Mouse (Mus musculus) intestine, postnatal 0 days (tissue): ENCODE results near the gene Cyp2s1. TPM values are rescaled to one million over a fixed set of nuclear protein-coding genes. Genes with fewer than 3 reads are reported as not detected.

Experiments used
- ATAC-seq: fragments of 200-750 bp; cut with Nextera tagmentation; 2 replicates; pipeline ENCODE4 v1.8.0; 2017; ENCODE audit warnings: mild to moderate bottlenecking, moderate TSS enrichment, moderate library complexity
- H3K27ac ChIP-seq: fragments of 300-500 bp; sonication (generic); 2 replicates; pipeline ENCODE4 v1.5.1; 2014; ENCODE audit warnings: mild to moderate bottlenecking, low read depth, low read length, moderate library complexity
- H3K27me3 ChIP-seq: fragments of 300-500 bp; sonication (generic); replicated peaks from 2 replicates; pipeline ENCODE4 v1.6.1; 2014; ENCODE audit warnings: low read length, mixed read lengths; ENCODE audit not compliant: control insufficient read depth, insufficient read depth
- H3K36me3 ChIP-seq: fragments of 300-500 bp; sonication (generic); 2 replicates; pipeline ENCODE4 v1.6.1; 2014; ENCODE audit warnings: mild to moderate bottlenecking, moderate library complexity; ENCODE audit not compliant: control insufficient read depth, insufficient read depth
- H3K4me1 ChIP-seq: fragments of 300-500 bp; sonication (generic); replicated peaks from 2 replicates; pipeline ENCODE4 v1.6.1; 2014; ENCODE audit warnings: antibody characterized with exemption, low read length, mixed read lengths; ENCODE audit not compliant: control insufficient read depth, insufficient read depth
- H3K4me2 ChIP-seq: fragments of 300-500 bp; sonication (generic); replicated peaks from 2 replicates; pipeline ENCODE4 v1.6.1; 2014; ENCODE audit warnings: low read depth, mild to moderate bottlenecking, moderate library complexity
- H3K4me3 ChIP-seq: fragments of 300-500 bp; sonication (generic); 2 replicates; pipeline ENCODE4 v1.5.1; 2014; ENCODE audit warnings: low read depth, low read length
- H3K9ac ChIP-seq: fragments of 300-500 bp; sonication (generic); 2 replicates; pipeline ENCODE4 v1.6.1; 2014; ENCODE audit warnings: mild to moderate bottlenecking, low read depth, low read length
- H3K9me3 ChIP-seq: fragments of 300-500 bp; sonication (generic); 2 replicates; pipeline ENCODE4 v1.6.1; 2016; ENCODE audit warnings: mixed run types; ENCODE audit not compliant: control insufficient read depth
- CTCF ChIP-seq: sonication (generic); IDR thresholded peaks from 2 replicates; pipeline ENCODE4 v1.5.1; 2016; ENCODE audit warnings: low read depth, mild to moderate bottlenecking, control low read depth, antibody characterized with exemption, moderate library complexity
- WGBS: fragments of 180-500 bp; shearing (Covaris S2); extraction: QIAGEN DNeasy Blood & Tissue Kit; methylation state at CpG from one replicate; pipeline ENCODE4 v1.1.7; 2014; 5-methylcytosine and 5-hydroxymethylcytosine counted together
- polyA plus RNA-seq: library from polyadenylated mRNA; unstranded; fragments of >200 nt; fragmentation: Nextera tagmentation; extraction: Ambion mirVana; gene quantifications from 2 replicates; pipeline ENCODE4 v1.2.1, GENCODE M21; 2015

Cyp2s1 gene
- polyA plus RNA-seq, 1 experiment from 2014 or later, result 9.7 TPM

DNA sequence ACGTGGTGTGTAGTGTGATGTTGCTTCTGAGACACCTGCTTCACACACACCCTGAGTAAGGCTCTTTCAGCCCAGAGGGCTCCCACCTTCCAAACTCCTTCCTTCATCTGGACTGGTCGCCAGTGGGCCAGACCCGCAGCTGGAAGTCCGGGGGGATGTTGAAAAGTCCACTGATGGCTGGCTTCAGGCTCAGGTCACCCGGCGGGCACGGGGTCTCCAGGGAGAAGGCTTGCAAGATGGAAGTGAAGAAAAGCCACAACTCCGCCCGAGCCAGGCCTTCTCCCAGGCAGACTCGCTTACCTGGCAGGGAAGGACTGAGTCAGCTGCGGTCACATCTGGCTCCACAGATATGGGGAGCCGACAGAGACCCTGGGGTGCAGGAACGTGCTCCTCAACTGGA is 13.3 kb downstream of the Cyp2s1 start:
- TF ChIP-seq CTCF, result no peak

GRCm38 (mm10) chr7:25802241-25803125 is 14.2 kb downstream of the Cyp2s1 start:
- WGBS, result 26% methylated on average over 24 of the region's 24 CpGs

More for the DNA sequence above, 13.3 kb downstream of the Cyp2s1 start:
- Histone ChIP-seq H3K9ac (no peak overlapping the region), H3K27ac (no peak overlapping the region), H3K27me3 (no peaks in the 10 kb centered on the region), H3K4me3 (no peak overlapping the region), H3K4me1 (no peaks in the 10 kb centered on the region; the same call in 1 of the 2 replicates), H3K9me3 (no peaks in the 10 kb centered on the region), H3K4me2 (no peak overlapping the region), H3K36me3 (peaks cover 22% of the 10 kb centered on the region; the same call in 1 of the 2 replicates)
- no peak for ATAC-seq
- 87% methylated on average over 13 of the region's 13 CpGs for WGBS

GRCm38 (mm10) chr7:25801031-25801430 is 15.7 kb downstream of the Cyp2s1 start:
- peaks cover 9% of the 10 kb centered on the region; the same call in 1 of the 2 replicates for H3K36me3 ChIP-seq
- WGBS, result 87% methylated on average over 6 of the region's 6 CpGs
- no peak overlapping the region for H3K9ac ChIP-seq
- ATAC-seq, result no peak
- no peak overlapping the region for H3K4me3 ChIP-seq
- no peaks in the 10 kb centered on the region for H3K27me3 ChIP-seq
- no peak for TF ChIP-seq CTCF
- H3K27ac ChIP-seq, result no peak overlapping the region
- H3K9me3 ChIP-seq, result no peaks in the 10 kb centered on the region
- H3K4me1 ChIP-seq, result no peaks in the 10 kb centered on the region; the same call in 1 of the 2 replicates
- H3K4me2 ChIP-seq, result no peak overlapping the region

More at GRCm38 (mm10) chr7:25802241-25803125, 14.2 kb downstream of the Cyp2s1 start:
- H3K4me1 ChIP-seq, result no peaks in the 10 kb centered on the region; the same call in 1 of the 2 replicates
- 0 out of 2 replicates have a peak overlapping the region, but pooled peaks have one; percentile 22 for H3K9ac ChIP-seq
- H3K27me3 ChIP-seq, result no peaks in the 10 kb centered on the region
- H3K4me3 ChIP-seq, result no peak overlapping the region
- peak; percentile 18; the same call in 1 of the 2 replicates for ATAC-seq
- 0 out of 2 replicates have a peak, but pooled peaks have one; percentile 3 for TF ChIP-seq CTCF
- H3K36me3 ChIP-seq, result peaks cover 17% of the 10 kb centered on the region; the same call in 1 of the 2 replicates
- H3K27ac ChIP-seq, result peak overlapping the region; percentile 60
- peak overlapping the region; percentile 30 for H3K4me2 ChIP-seq
- H3K9me3 ChIP-seq, result no peaks in the 10 kb centered on the region

GRCm38 (mm10) chr7:25799369-25799768 is 17.3 kb downstream of the Cyp2s1 start:
- Histone ChIP-seq H3K27ac (no peak overlapping the region; the same call in 1 of the 2 replicates), H3K9ac (no peak overlapping the region), H3K4me2 (no peak overlapping the region), H3K27me3 (no peaks in the 10 kb centered on the region), H3K36me3 (peaks cover 6% of the 10 kb centered on the region; the same call in 1 of the 2 replicates), H3K9me3 (no peaks in the 10 kb centered on the region), H3K4me3 (no peak overlapping the region), H3K4me1 (no peaks in the 10 kb centered on the region; the same call in 1 of the 2 replicates)
- no peak for TF ChIP-seq CTCF
- peak; percentile 60 for ATAC-seq
- WGBS, result 42% methylated on average over 1 of the region's 1 CpGs

DNA sequence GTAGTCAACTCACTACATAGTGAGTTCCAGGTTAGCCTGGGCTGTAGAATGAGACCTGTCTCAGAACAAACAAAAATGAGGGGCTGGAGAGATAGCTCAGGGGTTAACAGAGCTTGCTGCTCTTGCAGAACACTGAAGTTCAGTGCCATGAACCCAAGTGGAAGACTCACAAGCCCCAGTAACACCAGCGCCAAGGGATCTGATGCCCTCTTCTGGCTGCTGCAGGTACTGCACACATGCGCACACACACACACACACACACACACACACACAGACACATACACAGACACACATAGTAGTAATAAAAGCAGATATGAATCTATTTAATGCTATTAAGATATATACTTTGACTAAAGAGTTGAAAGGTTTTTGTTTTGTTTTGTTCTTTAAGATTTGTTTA is 18.2 kb downstream of the Cyp2s1 start:
- Histone ChIP-seq H3K36me3 (peaks cover 6% of the 10 kb centered on the region; the same call in 1 of the 2 replicates), H3K4me2 (no peak overlapping the region), H3K9me3 (no peaks in the 10 kb centered on the region), H3K4me3 (no peak overlapping the region), H3K4me1 (no peaks in the 10 kb centered on the region; the same call in 1 of the 2 replicates), H3K27me3 (no peaks in the 10 kb centered on the region), H3K9ac (no peak overlapping the region), H3K27ac (no peak overlapping the region)
- WGBS, result 80% methylated on average over 2 of the region's 2 CpGs
- no peak for ATAC-seq
- TF ChIP-seq CTCF, result peak; percentile 60

DNA sequence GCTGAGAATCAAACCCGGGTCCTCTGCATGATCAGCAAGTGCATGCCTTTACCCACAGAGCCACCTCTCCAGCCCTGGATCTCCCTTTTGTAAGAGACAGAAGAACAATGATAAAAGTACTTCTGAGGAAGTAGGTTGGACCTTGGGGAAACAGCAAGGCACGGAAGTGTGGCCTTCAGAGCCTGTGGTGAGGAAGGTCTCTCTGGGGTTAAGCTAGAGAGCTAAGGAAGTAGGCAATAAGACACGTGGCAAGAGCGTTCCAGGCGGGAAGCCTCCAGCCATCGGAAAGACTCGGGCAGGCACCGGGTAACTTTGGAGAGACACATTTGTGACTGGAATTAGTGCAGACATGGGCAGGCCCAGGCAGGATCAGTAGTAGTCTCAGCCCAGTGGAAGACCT is 21.9 kb downstream of the Cyp2s1 start:
- Histone ChIP-seq H3K27me3 (no peaks in the 10 kb centered on the region), H3K4me1 (0 out of 2 replicates have a peak, but pooled peaks cover 2% of the 10 kb centered on the region), H3K4me2 (no peak overlapping the region), H3K36me3 (no peaks in the 10 kb centered on the region), H3K9me3 (no peaks in the 10 kb centered on the region), H3K9ac (no peak overlapping the region), H3K27ac (no peak overlapping the region), H3K4me3 (no peak overlapping the region)
- WGBS, result 82% methylated on average over 8 of the region's 8 CpGs
- ATAC-seq, result no peak
- no peak for TF ChIP-seq CTCF
